Mouse (Mus musculus) megakaryocyte, embryonic 14.5 days (primary cell): ENCODE measurements around the gene Rras.

ENCODE experiments used
- FLI1 ChIP-seq: IDR thresholded peaks from 2 replicates; pipeline ENCODE4 v1.6.1; 2012; ENCODE audit warnings: low read length, inconsistent platforms, mixed read lengths
- GATA1 ChIP-seq: IDR thresholded peaks from 3 replicates; pipeline ENCODE4 v1.6.1; 2012; ENCODE audit warnings: mixed read lengths, low read length, inconsistent platforms, borderline replicate concordance

DNA sequence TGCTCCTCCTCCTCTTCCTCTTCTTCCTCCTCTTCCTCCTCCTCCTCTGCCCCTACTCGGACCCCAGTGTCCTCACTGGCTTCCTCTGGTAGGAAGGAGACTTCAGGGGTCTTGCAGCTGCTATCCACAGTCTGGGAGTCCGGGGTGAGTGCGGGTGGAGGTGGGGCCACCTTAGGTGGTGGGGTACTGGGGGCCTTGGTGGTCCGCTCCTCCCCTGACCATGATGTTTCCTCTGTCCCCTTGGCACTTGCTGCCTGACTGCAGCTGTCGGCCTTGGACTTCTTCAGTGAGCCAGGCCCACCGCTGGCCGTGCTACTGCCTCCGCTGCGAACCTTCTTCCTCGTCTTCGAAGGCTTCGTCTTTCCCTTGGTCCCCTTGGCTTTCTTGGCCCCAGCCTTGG is 11.3 kb upstream of the Rras start:
- no peak for TF ChIP-seq GATA1
- TF ChIP-seq FLI1, result no peak
